Mouse (Mus musculus) midbrain, embryonic 12.5 days (tissue): ENCODE data around the gene Slc6a3. TPM values are rescaled to one million over a fixed set of nuclear protein-coding genes. Genes with fewer than 3 reads are reported as not detected.
A peak's percentile ranks its signal among the peaks of the same experiment; 100 is the strongest.

Experiments used
- ATAC-seq: fragments of 200-750 bp; cut with Nextera tagmentation; 2 replicates; pipeline ENCODE4 v1.8.0; 2017; ENCODE audit warnings: low read depth, moderate TSS enrichment, moderate library complexity; ENCODE audit not compliant: low FRiP score
- H3K27ac ChIP-seq: fragments of 300-500 bp; sonication (generic); replicated peaks from 2 replicates; pipeline ENCODE4 v1.5.1; 2016; ENCODE audit warnings: mild to moderate bottlenecking
- H3K27me3 ChIP-seq: fragments of 300-500 bp; sonication (generic); 2 replicates; pipeline ENCODE4 v1.6.1; 2016; ENCODE audit warnings: mild to moderate bottlenecking
- H3K36me3 ChIP-seq: fragments of 300-500 bp; sonication (generic); 2 replicates; pipeline ENCODE4 v1.6.1; 2016
- H3K4me1 ChIP-seq: fragments of 300-500 bp; sonication (generic); 2 replicates; pipeline ENCODE4 v1.6.1; 2016
- H3K4me2 ChIP-seq: fragments of 300-500 bp; sonication (generic); replicated peaks from 2 replicates; pipeline ENCODE4 v1.6.1; 2016; ENCODE audit warnings: mild to moderate bottlenecking, moderate library complexity
- H3K4me3 ChIP-seq: fragments of 300-500 bp; sonication (generic); 2 replicates; pipeline ENCODE4 v1.5.1; 2016; ENCODE audit warnings: mild to moderate bottlenecking
- H3K9ac ChIP-seq: fragments of 300-500 bp; sonication (generic); replicated peaks from 2 replicates; pipeline ENCODE4 v1.6.1; 2016; ENCODE audit warnings: mild to moderate bottlenecking, moderate library complexity
- H3K9me3 ChIP-seq: fragments of 300-500 bp; sonication (generic); 2 replicates; pipeline ENCODE4 v1.6.1; 2016; ENCODE audit warnings: mild to moderate bottlenecking
- WGBS: fragments of 180-500 bp; shearing (Covaris S2); methylation state at CpG from one replicate; pipeline ENCODE4 v1.1.7; 2016; 5-methylcytosine and 5-hydroxymethylcytosine counted together
- polyA plus RNA-seq: library from polyadenylated mRNA; unstranded; fragments of >200 nt; fragmentation: Nextera tagmentation; extraction: Ambion mirVana; gene quantifications from 2 replicates; pipeline ENCODE4 v1.2.1, GENCODE M21; 2016

The Slc6a3 gene
- polyA plus RNA-seq, 1 experiment from 2014 or later, result 0.71 TPM

DNA sequence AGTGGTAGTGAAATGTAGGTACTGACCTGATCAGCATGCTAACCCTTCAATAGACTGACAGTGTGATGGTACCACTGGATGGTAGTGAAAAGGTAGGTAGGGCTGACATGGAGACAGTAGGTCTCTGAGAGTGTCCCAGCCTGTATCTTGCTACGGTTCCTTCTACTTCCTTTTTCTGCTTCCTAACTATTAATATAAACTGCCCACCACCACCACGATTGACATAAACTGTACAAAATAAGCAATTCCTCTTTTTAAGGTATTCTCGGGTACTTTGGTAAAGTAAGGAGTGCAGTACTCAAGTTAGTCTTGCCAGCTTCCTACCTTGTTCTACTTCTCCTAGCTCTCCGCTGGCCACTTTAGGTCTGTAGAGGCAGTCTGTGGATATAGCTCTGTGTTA is 59.7 kb downstream of the Slc6a3 start:
- Histone ChIP-seq H3K9me3 (no peaks in the 10 kb centered on the region), H3K27me3 (peaks cover 12% of the 10 kb centered on the region), H3K9ac (no peak overlapping the region), H3K4me1 (no peaks in the 10 kb centered on the region), H3K27ac (no peak overlapping the region), H3K4me2 (no peak overlapping the region), H3K4me3 (no peak overlapping the region), H3K36me3 (no peaks in the 10 kb centered on the region)
- 78% methylated on average over 4 of the region's 4 CpGs for WGBS
- ATAC-seq, result no peak

DNA sequence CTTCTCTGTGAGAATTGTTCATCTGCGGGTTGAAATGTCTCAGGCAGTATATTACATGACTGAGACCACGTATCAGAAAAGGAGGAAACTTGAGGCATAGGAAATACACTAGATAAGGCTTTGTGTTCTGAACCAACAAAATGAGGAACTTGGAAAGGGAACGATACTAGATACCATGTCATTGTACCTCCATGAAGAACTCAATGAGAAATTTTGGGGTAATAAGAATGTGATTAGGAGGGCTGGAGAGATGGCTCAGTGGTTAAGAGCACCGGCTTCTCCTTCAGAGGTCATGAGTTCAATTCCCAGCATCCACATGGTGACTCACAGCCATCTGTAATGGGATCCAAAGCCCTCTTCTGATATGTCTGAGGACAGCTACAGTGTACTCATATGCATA is 63.7 kb downstream of the Slc6a3 start:
- 85% methylated on average over 4 of the region's 4 CpGs for WGBS
- no peaks in the 10 kb centered on the region for H3K36me3 ChIP-seq
- no peak for ATAC-seq
- H3K27ac ChIP-seq, result no peak overlapping the region
- H3K4me3 ChIP-seq, result no peak overlapping the region
- H3K9me3 ChIP-seq, result no peaks in the 10 kb centered on the region
- no peak overlapping the region for H3K4me2 ChIP-seq
- peaks cover 11% of the 10 kb centered on the region for H3K27me3 ChIP-seq
- peaks cover 14% of the 10 kb centered on the region for H3K4me1 ChIP-seq
- no peak overlapping the region for H3K9ac ChIP-seq

DNA sequence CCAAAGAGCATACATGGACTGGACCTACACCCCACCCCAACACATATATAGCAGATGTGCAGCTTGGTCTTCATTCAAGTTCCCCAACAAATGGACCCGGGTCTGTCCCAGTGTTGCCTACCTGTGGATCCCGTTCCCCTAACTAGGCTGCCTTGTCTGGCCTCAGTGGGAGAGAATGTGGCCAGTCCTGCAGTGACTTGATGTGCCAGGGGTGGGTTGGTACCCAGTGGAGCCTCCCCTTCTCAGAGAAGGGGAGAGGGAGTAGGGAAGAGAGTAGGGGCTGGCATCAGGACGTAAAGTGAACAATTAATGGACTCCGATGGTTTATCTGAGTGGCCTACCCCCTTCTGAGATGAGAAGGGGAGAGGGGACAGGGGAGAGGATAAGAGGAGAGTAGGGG is 66.5 kb downstream of the Slc6a3 start:
- peak overlapping the region; percentile 84 for H3K9ac ChIP-seq
- peak; percentile 14; the same call in 1 of the 2 replicates for ATAC-seq
- H3K27ac ChIP-seq, result no peak overlapping the region

DNA sequence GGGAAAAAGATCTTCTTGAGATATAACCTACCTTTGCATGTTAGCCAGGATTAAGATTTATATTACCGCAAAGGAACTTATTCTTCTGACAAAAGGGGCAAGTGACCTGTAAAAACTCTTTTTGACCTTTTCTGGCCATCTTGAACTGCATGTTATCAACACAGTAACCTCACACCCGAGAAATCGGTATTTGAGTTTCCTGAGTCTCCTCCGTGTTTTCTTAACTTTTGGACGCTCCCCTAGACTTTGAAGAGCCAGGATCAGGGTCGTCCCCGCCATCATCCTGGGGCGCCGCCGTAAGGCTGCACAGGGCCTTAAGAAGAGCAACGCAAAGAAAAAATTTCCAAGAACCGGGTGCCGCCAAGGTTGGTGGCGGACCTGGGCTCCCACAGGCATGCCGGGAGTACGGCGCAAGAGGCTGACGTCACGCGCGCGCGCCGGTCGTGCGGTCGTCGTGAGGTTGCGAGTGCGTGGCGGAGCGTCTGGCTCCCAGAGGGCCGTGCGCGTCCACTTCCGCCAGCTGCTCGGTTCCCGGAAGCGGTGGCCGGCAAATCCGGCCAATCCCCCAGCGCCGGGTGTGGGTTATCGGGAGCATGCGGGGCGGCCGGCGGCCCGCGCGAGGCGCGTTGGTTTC is 67.1 kb downstream of the Slc6a3 start, which contains the start of gene Clptm1l:
Gene Clptm1l (plus strand): TSS at position 485 of the 634 bp plus-strand sequence.
- H3K4me1 ChIP-seq, result peaks cover 14% of the 10 kb centered on the region
- ATAC-seq, result peak; percentile 98
- H3K4me3 ChIP-seq, result peak within 1 kb of the TSS; percentile 89
- peak within 1 kb of the TSS; percentile 87 for H3K4me2 ChIP-seq
- no peaks in the 10 kb centered on the region for H3K9me3 ChIP-seq
- under 1% methylated on average over 53 of the region's 53 CpGs for WGBS
- H3K27ac ChIP-seq, result peak within 1 kb of the TSS; percentile 73
- H3K36me3 ChIP-seq, result peaks cover 29% of the 10 kb centered on the region
- H3K9ac ChIP-seq, result peak within 1 kb of the TSS; percentile 84
- H3K27me3 ChIP-seq, result no peaks in the 10 kb centered on the region

More for the DNA sequence above, 66.5 kb downstream of the Slc6a3 start:
- H3K27me3 ChIP-seq, result no peaks in the 10 kb centered on the region
- H3K4me1 ChIP-seq, result peaks cover 14% of the 10 kb centered on the region
- H3K9me3 ChIP-seq, result no peaks in the 10 kb centered on the region
- peaks cover 23% of the 10 kb centered on the region for H3K36me3 ChIP-seq
- H3K4me3 ChIP-seq, result peak overlapping the region; percentile 89
- peak overlapping the region; percentile 87 for H3K4me2 ChIP-seq
- WGBS, result 53% methylated on average over 4 of the region's 4 CpGs

DNA sequence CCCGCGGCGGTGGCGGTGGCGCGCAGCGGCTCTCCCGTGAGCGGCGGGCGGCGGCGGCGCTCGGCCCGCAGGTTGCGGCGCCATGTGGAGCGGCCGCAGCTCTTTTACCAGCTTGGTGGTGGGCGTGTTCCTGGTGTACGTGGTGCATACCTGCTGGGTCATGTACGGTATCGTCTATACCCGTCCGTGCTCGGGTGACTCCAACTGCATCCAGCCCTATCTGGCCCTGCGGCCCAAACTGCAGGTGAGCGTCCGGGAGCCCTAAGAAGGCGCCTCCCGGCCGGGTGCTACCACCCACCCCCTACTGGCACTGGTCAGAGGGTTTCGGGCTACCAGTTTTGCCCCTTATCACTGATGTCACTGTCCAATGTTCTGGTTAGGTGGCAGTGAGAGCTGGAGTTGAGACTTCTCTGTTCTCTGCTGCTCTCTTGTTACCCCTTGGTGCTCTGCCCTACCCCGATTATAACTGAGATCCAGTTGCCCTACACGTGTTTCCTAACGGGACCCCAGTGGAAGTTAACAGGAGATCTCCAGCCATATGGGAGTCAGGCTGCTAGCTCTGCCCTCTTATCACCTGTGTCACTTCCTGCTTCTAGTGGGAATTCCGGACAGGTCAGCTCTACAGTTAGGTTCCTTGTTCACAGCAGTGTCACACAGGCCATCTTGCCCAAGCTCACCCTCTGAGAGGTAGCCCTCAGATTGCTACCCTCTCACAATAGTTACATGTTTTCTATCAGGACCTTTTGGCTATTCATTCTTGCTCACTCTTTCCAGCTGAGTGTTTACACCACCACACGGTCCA is 67.8 kb downstream of the Slc6a3 start:
- 5% methylated on average over 39 of the region's 39 CpGs for WGBS
- H3K4me1 ChIP-seq, result peaks cover 14% of the 10 kb centered on the region
- H3K36me3 ChIP-seq, result peaks cover 36% of the 10 kb centered on the region
- peak overlapping the region; percentile 84 for H3K9ac ChIP-seq
- H3K9me3 ChIP-seq, result no peaks in the 10 kb centered on the region
- H3K27ac ChIP-seq, result peak overlapping the region; percentile 73
- H3K4me3 ChIP-seq, result peak overlapping the region; percentile 89
- H3K27me3 ChIP-seq, result no peaks in the 10 kb centered on the region
- ATAC-seq, result peak; percentile 85
- H3K4me2 ChIP-seq, result peak overlapping the region; percentile 87

DNA sequence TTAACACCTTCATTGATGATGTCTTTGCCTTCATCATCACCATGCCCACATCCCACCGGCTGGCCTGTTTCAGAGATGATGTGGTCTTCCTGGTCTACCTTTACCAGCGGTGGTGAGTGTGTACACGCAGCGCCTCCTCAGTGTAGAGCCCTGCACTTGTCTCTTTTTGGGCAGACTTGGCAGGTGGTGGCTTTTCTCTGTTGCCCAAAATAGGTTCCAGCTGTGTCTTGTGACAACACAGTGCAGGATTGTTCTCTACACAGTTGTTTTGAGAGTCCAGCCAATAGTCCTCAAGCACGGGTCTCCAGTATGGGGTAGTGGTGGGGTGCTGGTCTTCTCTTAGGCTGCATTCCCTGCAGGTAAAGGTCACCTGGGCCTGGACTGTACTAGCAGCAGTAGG is 81.9 kb downstream of the Slc6a3 start:
- H3K4me2 ChIP-seq, result no peak overlapping the region
- no peak overlapping the region for H3K27ac ChIP-seq
- H3K4me3 ChIP-seq, result no peak overlapping the region
- no peaks in the 10 kb centered on the region for H3K9me3 ChIP-seq
- H3K9ac ChIP-seq, result no peak overlapping the region
- H3K36me3 ChIP-seq, result peaks cover 87% of the 10 kb centered on the region
- 95% methylated on average over 5 of the region's 5 CpGs for WGBS
- H3K4me1 ChIP-seq, result no peaks in the 10 kb centered on the region
- ATAC-seq, result no peak
- H3K27me3 ChIP-seq, result no peaks in the 10 kb centered on the region

DNA sequence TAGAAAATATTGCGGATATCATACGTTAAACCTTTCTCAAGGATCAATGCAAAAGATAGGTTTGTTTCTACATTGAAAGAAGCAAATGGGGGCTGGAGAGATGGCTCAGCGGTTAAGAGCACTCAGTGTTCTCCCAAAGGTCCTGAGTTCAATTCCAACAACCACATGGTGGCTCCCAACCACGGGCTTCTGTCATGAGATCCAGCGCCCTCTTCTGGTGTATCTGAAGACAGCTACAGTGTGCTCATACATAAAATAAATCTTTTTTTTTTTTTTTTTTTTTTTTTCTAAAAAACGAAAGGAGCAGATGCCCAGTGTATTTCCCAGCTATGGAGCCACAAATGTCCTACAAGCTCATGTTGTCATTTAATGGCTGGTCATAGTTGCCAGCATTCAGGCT is 84.1 kb downstream of the Slc6a3 start:
- H3K9me3 ChIP-seq, result no peaks in the 10 kb centered on the region
- no peak for ATAC-seq
- H3K27ac ChIP-seq, result no peak overlapping the region
- WGBS, result 72% methylated on average over 6 of the region's 6 CpGs
- no peaks in the 10 kb centered on the region for H3K27me3 ChIP-seq
- no peaks in the 10 kb centered on the region for H3K4me1 ChIP-seq
- peaks cover 64% of the 10 kb centered on the region for H3K36me3 ChIP-seq
- no peak overlapping the region for H3K4me2 ChIP-seq
- H3K4me3 ChIP-seq, result no peak overlapping the region
- no peak overlapping the region for H3K9ac ChIP-seq

DNA sequence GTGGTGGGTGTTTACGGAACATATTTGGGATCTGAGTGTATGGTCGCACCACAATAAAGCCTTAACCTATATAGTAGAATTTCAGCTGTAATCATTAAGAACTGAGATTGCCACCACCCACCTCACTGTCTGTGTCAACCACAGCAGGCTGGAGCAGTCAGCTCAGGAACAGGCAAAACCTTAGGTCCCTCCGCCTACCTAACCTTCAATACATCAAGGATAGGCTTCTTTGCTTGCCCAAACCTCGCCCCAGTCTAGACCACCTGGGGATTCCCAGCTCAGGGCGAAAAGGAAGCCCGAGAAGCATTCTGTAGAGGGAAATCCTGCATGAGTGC is 89.8 kb downstream of the Slc6a3 start:
- Histone ChIP-seq H3K4me2 (peak overlapping the region; percentile 73), H3K27ac (no peak overlapping the region), H3K4me3 (peak overlapping the region; percentile 47), H3K36me3 (peaks cover 17% of the 10 kb centered on the region), H3K27me3 (no peaks in the 10 kb centered on the region), H3K9me3 (no peaks in the 10 kb centered on the region), H3K9ac (peak overlapping the region; percentile 57), H3K4me1 (peaks cover 11% of the 10 kb centered on the region)
- no peak for ATAC-seq
- WGBS, result 40% methylated on average over 6 of the region's 6 CpGs

DNA sequence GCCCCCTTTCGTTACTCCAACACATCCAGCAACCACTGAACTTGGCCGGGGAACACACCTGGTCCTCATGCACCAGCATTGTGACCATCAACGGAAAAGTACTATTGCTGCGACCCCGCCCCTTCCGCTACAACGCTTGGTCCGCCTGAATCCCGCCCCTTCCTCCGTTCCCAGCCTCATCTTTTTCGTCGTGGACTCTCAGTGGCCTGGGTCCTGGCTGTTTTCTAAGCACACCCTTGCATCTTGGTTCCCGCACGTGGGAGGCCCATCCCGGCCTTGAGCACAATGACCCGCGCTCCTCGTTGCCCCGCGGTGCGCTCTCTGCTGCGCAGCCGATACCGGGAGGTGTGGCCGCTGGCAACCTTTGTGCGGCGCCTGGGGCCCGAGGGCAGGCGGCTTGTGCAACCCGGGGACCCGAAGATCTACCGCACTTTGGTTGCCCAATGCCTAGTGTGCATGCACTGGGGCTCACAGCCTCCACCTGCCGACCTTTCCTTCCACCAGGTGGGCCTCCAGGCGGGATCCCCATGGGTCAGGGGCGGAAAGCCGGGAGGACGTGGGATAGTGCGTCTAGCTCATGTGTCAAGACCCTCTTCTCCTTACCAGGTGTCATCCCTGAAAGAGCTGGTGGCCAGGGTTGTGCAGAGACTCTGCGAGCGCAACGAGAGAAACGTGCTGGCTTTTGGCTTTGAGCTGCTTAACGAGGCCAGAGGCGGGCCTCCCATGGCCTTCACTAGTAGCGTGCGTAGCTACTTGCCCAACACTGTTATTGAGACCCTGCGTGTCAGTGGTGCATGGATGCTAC is 90.4 kb downstream of the Slc6a3 start, which contains the start of gene Tert:
Gene Tert (plus strand): TSS at position 167 of the 805 bp plus-strand sequence.
- peak; percentile 87 for ATAC-seq
- peaks cover 11% of the 10 kb centered on the region for H3K4me1 ChIP-seq
- peak within 1 kb of the TSS; percentile 47 for H3K4me3 ChIP-seq
- no peak within 1 kb of the TSS for H3K27ac ChIP-seq
- H3K4me2 ChIP-seq, result peak within 1 kb of the TSS; percentile 73
- no peaks in the 10 kb centered on the region for H3K27me3 ChIP-seq
- no peaks in the 10 kb centered on the region for H3K9me3 ChIP-seq
- peaks cover 11% of the 10 kb centered on the region for H3K36me3 ChIP-seq
- 9% methylated on average over 47 of the region's 47 CpGs for WGBS
- H3K9ac ChIP-seq, result peak within 1 kb of the TSS; percentile 57
